Mouse (Mus musculus) spleen, adult 2 months (tissue): Measurements from ENCODE around the gene Plxdc1. TPM values are rescaled to one million over a fixed set of nuclear protein-coding genes. Genes with fewer than 3 reads are reported as not detected.
A peak's percentile ranks its signal among the peaks of the same experiment; 100 is the strongest.

ENCODE experiments used
- DNase-seq, 2 experiments: peaks; one replicate each; pipeline versions ENCODE4 v3.0.0 to v3.0.0-alpha.2; 2012 to 2021; ENCODE audit warnings: low spot score in 2 of 2, low read depth in 1 of 2
- H3K27ac ChIP-seq: fragments of 200-500 bp; 2 replicates; pipeline ENCODE4 v1.5.1; 2012; ENCODE audit warnings: low read length, inconsistent platforms; ENCODE audit not compliant: insufficient read depth
- H3K27me3 ChIP-seq: fragments of 200-500 bp; 2 replicates; pipeline ENCODE4 v1.6.1; 2012; ENCODE audit warnings: mild to moderate bottlenecking, moderate library complexity, low read length, inconsistent platforms; ENCODE audit not compliant: control insufficient read depth, insufficient read depth
- H3K36me3 ChIP-seq: fragments of 200-500 bp; 2 replicates; pipeline ENCODE4 v1.6.1; 2012; ENCODE audit warnings: mild to moderate bottlenecking, low read length, inconsistent platforms; ENCODE audit not compliant: control insufficient read depth, insufficient read depth
- H3K4me1 ChIP-seq: fragments of 200-500 bp; 2 replicates; pipeline ENCODE4 v1.6.1; 2011; ENCODE audit warnings: inconsistent platforms; ENCODE audit not compliant: control insufficient read depth, insufficient read depth, insufficient read length
- H3K4me3 ChIP-seq: fragments of 200-500 bp; 2 replicates; pipeline ENCODE4 v1.5.1; 2011; ENCODE audit warnings: mild to moderate bottlenecking, inconsistent platforms; ENCODE audit not compliant: insufficient read depth, insufficient read length; ENCODE audit errors: extremely low read depth
- CTCF ChIP-seq: fragments of 200-500 bp; IDR thresholded peaks from 2 replicates; pipeline ENCODE4 v1.5.1; 2011; ENCODE audit warnings: mild to moderate bottlenecking, inconsistent platforms; ENCODE audit not compliant: insufficient read depth, insufficient read length, insufficient replicate concordance; ENCODE audit errors: extremely low read depth
- POLR2A ChIP-seq: fragments of 200-500 bp; IDR thresholded peaks from 2 replicates; pipeline ENCODE4 v1.6.1; 2011; ENCODE audit warnings: low read depth, low read length, inconsistent platforms
- WGBS: fragments of 180-500 bp; shearing (Covaris S2); methylation state at CpG from one replicate; pipeline ENCODE4 v1.1.7; 2018; 5-methylcytosine and 5-hydroxymethylcytosine counted together
- polyA plus RNA-seq: library from polyadenylated mRNA; depleted of rRNA; stranded (reverse); fragments of >200 nt; gene quantifications from 2 replicates; pipeline ENCODE4 v1.2.3, GENCODE M21; 2012

The Plxdc1 gene
- polyA plus RNA-seq, 1 experiment, result 9.7 TPM

GRCm38 (mm10) chr11:98027785-98028184 is 41.5 kb upstream of the Plxdc1 start:
- no peak overlapping the region for H3K27ac ChIP-seq
- H3K36me3 ChIP-seq, result peaks cover 13% of the 10 kb centered on the region
- peaks cover 6% of the 10 kb centered on the region; the same call in 1 of the 2 replicates for H3K4me1 ChIP-seq
- no peak for DNase-seq
- no peaks in the 10 kb centered on the region for H3K27me3 ChIP-seq
- H3K4me3 ChIP-seq, result peak overlapping the region; percentile 98
- TF ChIP-seq CTCF (no peak), POLR2A (no peak)
- WGBS, result 25% methylated on average over 7 of the region's 7 CpGs

GRCm38 (mm10) chr11:98027297-98027688 is 41.0 kb upstream of the Plxdc1 start:
- peaks cover 6% of the 10 kb centered on the region; the same call in 1 of the 2 replicates for H3K4me1 ChIP-seq
- peaks cover 13% of the 10 kb centered on the region for H3K36me3 ChIP-seq
- H3K27ac ChIP-seq, result peak overlapping the region; percentile 78
- TF ChIP-seq CTCF (no peak), POLR2A (no peak)
- peak overlapping the region; percentile 98 for H3K4me3 ChIP-seq
- WGBS, result under 1% methylated on average over 18 of the region's 18 CpGs
- no peaks in the 10 kb centered on the region for H3K27me3 ChIP-seq
- DNase-seq, result no peak

- DNase-seq, result peak; percentile 81 to 82
- under 1% methylated on average over 69 of the region's 69 CpGs for WGBS
- Histone ChIP-seq H3K27ac (peak within 1 kb of the TSS; percentile 78), H3K4me3 (peak within 1 kb of the TSS; percentile 98), H3K36me3 (peaks cover 13% of the 10 kb centered on the region), H3K4me1 (peaks cover 7% of the 10 kb centered on the region; the same call in 1 of the 2 replicates), H3K27me3 (no peaks in the 10 kb centered on the region)
- TF ChIP-seq POLR2A (peak; percentile 98), CTCF (no peak)
Measured at GRCm38 (mm10) chr11:98026570-98027296, 40.5 kb upstream of the Plxdc1 start, which contains the start of gene Rpl19. Gene Rpl19 (plus strand): TSS chr11:98026710.

- H3K4me3 ChIP-seq, result peak overlapping the region; percentile 98
- TF ChIP-seq CTCF, result no peak
- no peak for TF ChIP-seq POLR2A
- H3K4me1 ChIP-seq, result peaks cover 11% of the 10 kb centered on the region; the same call in 1 of the 2 replicates
- 8% methylated on average over 15 of the region's 15 CpGs for WGBS
- no peaks in the 10 kb centered on the region for H3K27me3 ChIP-seq
- peaks cover 13% of the 10 kb centered on the region for H3K36me3 ChIP-seq
- no peak for DNase-seq
- peak overlapping the region; percentile 71 for H3K27ac ChIP-seq
Measured at GRCm38 (mm10) chr11:98026248-98026569, 40.0 kb upstream of the Plxdc1 start.

GRCm38 (mm10) chr11:98024516-98024915 is 38.3 kb upstream of the Plxdc1 start:
- H3K4me1 ChIP-seq, result peaks cover 20% of the 10 kb centered on the region; the same call in 1 of the 2 replicates
- H3K36me3 ChIP-seq, result peaks cover 6% of the 10 kb centered on the region
- no peaks in the 10 kb centered on the region for H3K27me3 ChIP-seq
- 66% methylated on average over 3 of the region's 3 CpGs for whole genome bisulfite sequencing
- H3K27ac ChIP-seq, result no peak overlapping the region
- no peak for DNase-seq
- TF ChIP-seq POLR2A (no peak), CTCF (no peak)
- no peak overlapping the region for H3K4me3 ChIP-seq

- Histone ChIP-seq H3K4me1 (peaks cover 24% of the 10 kb centered on the region; the same call in 1 of the 2 replicates), H3K27ac (peak within 1 kb of the TSS; percentile 45), H3K27me3 (no peaks in the 10 kb centered on the region), H3K36me3 (no peaks in the 10 kb centered on the region), H3K4me3 (peak within 1 kb of the TSS; percentile 67)
- WGBS, result 2% methylated on average over 51 of the region's 52 CpGs
- TF ChIP-seq CTCF (no peak), POLR2A (peak; percentile 10; the same call in 1 of the 2 replicates)
- peak in 1 of 2 experiments; percentile 55 for DNase-seq
Measured at GRCm38 (mm10) chr11:98022555-98023371, 36.5 kb upstream of the Plxdc1 start, which contains the start of gene Cacnb1. Gene Cacnb1 (minus strand): TSS chr11:98023034.

- TF ChIP-seq POLR2A (no peak), CTCF (no peak)
- no peaks in the 10 kb centered on the region for H3K36me3 ChIP-seq
- H3K27me3 ChIP-seq, result no peaks in the 10 kb centered on the region
- peak overlapping the region; percentile 21 for H3K27ac ChIP-seq
- no peak for DNase-seq
- WGBS, result 0% methylated on average over 23 of the region's 23 CpGs
- H3K4me3 ChIP-seq, result peak overlapping the region; percentile 67
- peaks cover 24% of the 10 kb centered on the region; the same call in 1 of the 2 replicates for H3K4me1 ChIP-seq
Measured at GRCm38 (mm10) chr11:98022253-98022554, 36.0 kb upstream of the Plxdc1 start.
